Mouse (Mus musculus) heart, postnatal 0 days (tissue): ENCODE measurements at regions not wholly inside any gene's neighbourhood (a gene's known extent, or its start where the extent isn't known, plus 50 kb on each side); places are given as distances from the start of the nearest gene placed in this dataset.

Source experiments
- CTCF ChIP-seq: IDR thresholded peaks from 2 replicates; pipeline ENCODE4 v1.5.1; 2016; ENCODE audit warnings: antibody characterized with exemption, control low read depth, low read depth
- EP300 ChIP-seq: IDR thresholded peaks from 2 replicates; pipeline ENCODE4 v1.6.1; 2016; ENCODE audit warnings: antibody characterized with exemption, low read depth

GRCm38 (mm10) chr9:117714741-117715675 is 85.3 kb upstream of the Rbms3 start:
- TF ChIP-seq CTCF (no peak), EP300 (no peak)
